Mouse (Mus musculus): ENCODE measurements around the gene Slitrk2.

Slitrk2 gene

DNA sequence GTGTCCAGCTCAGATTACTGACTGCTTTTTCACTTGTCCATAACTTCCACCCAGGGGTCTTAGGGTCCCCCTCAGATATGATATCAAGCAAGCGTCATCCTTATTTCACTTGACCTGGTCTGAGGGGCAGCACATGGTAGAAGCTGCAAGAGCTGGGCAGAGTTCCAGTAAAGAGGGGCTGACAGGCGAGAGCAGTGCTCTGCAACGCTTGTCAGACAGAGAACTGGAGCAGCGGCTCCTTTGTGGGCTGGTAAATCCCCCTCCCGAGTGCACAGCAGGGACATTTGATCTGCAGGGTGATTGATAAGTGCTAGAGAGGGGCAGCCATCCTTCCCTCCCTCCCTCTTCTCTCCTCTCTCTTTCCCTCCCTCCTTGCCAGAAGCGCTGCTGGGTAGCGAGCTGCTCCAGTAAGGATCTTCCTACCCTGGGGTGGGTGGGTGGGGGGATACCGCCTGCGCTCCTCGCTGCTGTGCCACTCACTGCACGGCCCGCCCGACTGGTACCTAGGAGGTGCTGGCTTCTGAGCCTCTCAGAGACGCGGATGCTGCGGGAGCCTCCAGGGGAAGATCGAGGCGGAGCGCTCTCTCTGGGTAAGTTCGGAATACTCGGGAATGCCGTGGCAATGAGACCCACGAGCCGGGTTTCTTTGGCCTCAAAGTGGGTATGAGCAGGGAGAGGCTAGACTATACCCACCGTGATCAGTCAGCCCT lies at the start of gene Slitrk2:
TSS of gene Slitrk2 (plus strand) at position 408 of the 710 bp plus-strand sequence.
- peak in 1 of 2 experiments; percentile 18 for DNase-seq (ENCODE audit: low spot score in 2 of 2)

- DNase-seq (ENCODE audit: low spot score in 2 of 2) = no peak
These were observed 43.6 kb upstream of the Slitrk2 start for GRCm38 (mm10) chrX:66605490-66605889.

DNA sequence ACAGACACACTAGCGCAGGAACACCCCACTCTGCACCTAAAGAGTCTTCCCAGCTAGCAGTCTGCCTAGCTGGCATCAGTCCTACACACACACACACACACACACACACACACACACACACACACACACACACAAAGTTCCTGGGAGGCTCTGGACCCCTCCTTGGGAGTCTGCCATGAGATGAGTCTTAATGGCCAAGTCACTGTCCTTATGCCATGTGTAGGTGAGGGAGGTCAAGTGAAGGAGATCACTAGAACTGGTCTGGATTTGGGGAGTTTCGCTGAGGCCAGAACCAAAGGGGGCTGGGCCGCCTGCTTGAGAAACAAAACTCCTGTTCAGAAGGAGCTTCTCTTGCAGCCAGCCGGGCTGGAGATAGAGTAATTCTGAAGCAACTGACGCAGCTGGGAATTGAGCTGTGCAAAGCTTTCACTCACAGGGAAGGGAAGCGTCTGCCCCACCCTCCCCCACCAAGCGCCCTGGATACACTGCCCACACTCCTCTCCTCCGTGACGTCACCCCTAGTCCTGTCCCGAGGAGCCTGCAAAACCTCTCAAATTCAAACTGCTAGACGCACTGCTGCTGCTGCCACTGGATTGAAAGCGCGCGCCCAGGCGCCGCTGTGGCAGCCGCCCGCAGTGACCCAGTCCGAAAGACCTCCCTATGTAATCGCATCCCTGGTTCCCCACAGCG lies 3.5 kb downstream of the Slitrk2 start:
- DNase-seq (ENCODE audit: low spot score in 2 of 2) = peak; percentile 55 to 72

DNA sequence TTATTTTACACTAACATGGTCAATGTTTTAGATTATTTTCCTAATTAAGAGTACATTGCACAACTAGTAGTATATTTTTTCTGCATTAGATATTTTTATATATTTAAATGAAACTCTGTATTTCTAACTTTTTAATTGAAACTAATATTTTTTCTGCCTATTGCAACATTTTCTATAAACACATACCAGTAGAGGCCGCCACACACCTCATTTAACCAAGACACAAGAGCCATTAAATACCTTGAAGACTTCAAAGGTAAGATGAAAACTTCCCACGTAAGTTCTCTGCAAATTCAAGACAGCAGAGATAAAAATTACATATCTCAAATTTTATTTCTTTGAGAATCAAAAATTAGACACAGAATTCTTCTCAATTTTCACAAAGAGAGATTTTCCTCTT lies 8.2 kb downstream of the Slitrk2 start:
- DNase-seq (ENCODE audit: low spot score in 2 of 2) = no peak

DNA sequence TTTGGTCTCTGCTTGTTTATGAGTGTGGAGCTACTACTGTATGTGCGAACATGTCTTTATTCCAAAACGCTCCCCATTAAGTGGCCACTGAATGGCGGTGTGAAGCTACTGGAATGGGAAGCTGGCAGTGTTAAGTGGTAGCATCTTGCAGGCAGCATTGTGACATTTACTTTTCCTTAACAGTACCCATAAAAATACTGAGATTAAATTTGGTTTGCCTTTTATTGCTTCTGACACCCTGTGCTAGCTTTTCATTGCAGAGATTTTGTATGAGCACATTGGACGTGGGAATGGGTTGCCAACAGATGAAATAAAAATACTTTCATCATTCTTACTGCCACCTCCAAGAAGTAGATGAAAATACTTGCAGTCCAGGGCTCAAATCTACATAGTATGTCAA lies 27.8 kb downstream of the Slitrk2 start:
- DNase-seq (ENCODE audit: low spot score in 2 of 2) = peak; percentile 3 to 13

GRCm38 (mm10) chrX:66678646-66679045 lies 29.5 kb downstream of the Slitrk2 start:
- no peak for DNase-seq (ENCODE audit: low spot score in 2 of 2)

Data from left cerebral cortex, adult 9 months (tissue).